Mouse (Mus musculus) MEL-GATA-1-ER (cell line): Measurements from ENCODE around the gene Gm48552.

Experiments
- DNase-seq: peaks from one replicate; pipeline ENCODE4 v3.0.0-alpha.2; 2012; ENCODE audit warnings: low read depth; ENCODE audit errors: extremely low read depth

Gene Gm48552

GRCm38 (mm10) chr10:81360721-81361120 lies 28.1 kb upstream of the Gm48552 start:
- DNase-seq = no peak

GRCm38 (mm10) chr10:81362336-81362949 lies 26.4 kb upstream of the Gm48552 start:
- no peak for DNase-seq

- DNase-seq = no peak
Observed at GRCm38 (mm10) chr10:81363436-81364346, 25.1 kb upstream of the Gm48552 start.

- no peak for DNase-seq
Observed at GRCm38 (mm10) chr10:81364666-81365065, 24.1 kb upstream of the Gm48552 start.

GRCm38 (mm10) chr10:81365073-81365472 lies 23.7 kb upstream of the Gm48552 start:
- DNase-seq = no peak

- DNase-seq = no peak
Observed at GRCm38 (mm10) chr10:81365672-81366476, 22.9 kb upstream of the Gm48552 start, which contains the start of gene 4930404N11Rik. 4930404N11Rik (minus strand) TSS chr10:81365816.

GRCm38 (mm10) chr10:81366477-81367206 lies 22.2 kb upstream of the Gm48552 start:
- no peak for DNase-seq

- no peak for DNase-seq
Observed at GRCm38 (mm10) chr10:81367207-81367495, 21.7 kb upstream of the Gm48552 start.

- no peak for DNase-seq
Observed at GRCm38 (mm10) chr10:81375322-81375721, 13.5 kb upstream of the Gm48552 start.

GRCm38 (mm10) chr10:81376561-81377361 lies 12.0 kb upstream of the Gm48552 start:
- no peak for DNase-seq

GRCm38 (mm10) chr10:81377362-81377664 lies 11.5 kb upstream of the Gm48552 start:
- DNase-seq = no peak

- DNase-seq = no peak
Observed at GRCm38 (mm10) chr10:81377793-81378552, 10.8 kb upstream of the Gm48552 start, which contains the start of gene Fzr1. Fzr1 (minus strand) TSS chr10:81378516.

GRCm38 (mm10) chr10:81378553-81379182 lies 10.1 kb upstream of the Gm48552 start:
- DNase-seq = peak; percentile 96

GRCm38 (mm10) chr10:81379183-81379553 lies 9.6 kb upstream of the Gm48552 start:
- no peak for DNase-seq

- DNase-seq = no peak
Observed at GRCm38 (mm10) chr10:81379809-81380378, 8.9 kb upstream of the Gm48552 start.

GRCm38 (mm10) chr10:81382039-81382438 lies 6.8 kb upstream of the Gm48552 start:
- DNase-seq = peak; percentile 99

GRCm38 (mm10) chr10:81383802-81384604 lies 4.8 kb upstream of the Gm48552 start, which contains the start of the genes Dohh and Gm48551:
Dohh (plus strand) TSS chr10:81384428.
Gm48551 (plus strand) TSS chr10:81384466.
- DNase-seq = peak; percentile 97

GRCm38 (mm10) chr10:81384605-81384982 lies 4.2 kb upstream of the Gm48552 start:
- DNase-seq = no peak
